Comparison of ENCODE assay signal across 22 mouse cellular contexts in genomic region chr3:108902934-108903333, GRCm38 (mm10). TPM values are rescaled to one million over a fixed set of nuclear protein-coding genes. Genes with fewer than 3 reads are reported as not detected.
"Had no signal": no experiment of that assay in that cellular context is flagged by ENCODE, and none has a peak within 500 bp of the region (broad histone marks: within the 10 kb centered on the region; RNA-seq: fewer than 3 reads in every experiment).

No protein-coding gene starts in this region.

- ATAC-seq: midbrain, embryonic 16.5 days had no signal

- H3K4me3 ChIP-seq: kidney, embryonic 15.5 days; limb, embryonic 12.5 days; midbrain, embryonic 12.5 days; neural tube, embryonic 13.5 days; stomach, embryonic 15.5 days had no signal

- H3K27ac ChIP-seq: kidney, embryonic 15.5 days; limb, embryonic 12.5 days; macrophage; midbrain, embryonic 12.5 days; neural tube, embryonic 13.5 days; stomach, embryonic 15.5 days had no signal

- H3K4me1 ChIP-seq: kidney, embryonic 15.5 days; limb, embryonic 12.5 days; midbrain, embryonic 12.5 days; neural tube, embryonic 13.5 days; stomach, embryonic 15.5 days had no signal

- H3K9me3 ChIP-seq: kidney, embryonic 15.5 days; limb, embryonic 12.5 days; midbrain, embryonic 12.5 days; neural tube, embryonic 13.5 days; stomach, embryonic 15.5 days had no signal

- DNase-seq: kidney, adult 2 months; kidney, postnatal 25 days; layer of hippocampus, adult 9-11 months; layer of hippocampus, postnatal 36 days; lung, adult 2 months; lung, postnatal 10 days; right cerebral cortex, postnatal 14 days; thymus, postnatal 4 days had no signal

- H3K27me3 ChIP-seq: kidney, embryonic 15.5 days; limb, embryonic 12.5 days; midbrain, embryonic 12.5 days; neural tube, embryonic 13.5 days; stomach, embryonic 15.5 days had no signal

- H3K9ac ChIP-seq: kidney, embryonic 15.5 days; limb, embryonic 12.5 days; midbrain, embryonic 12.5 days; neural tube, embryonic 13.5 days; stomach, embryonic 15.5 days had no signal

- H3K4me2 ChIP-seq: kidney, embryonic 15.5 days; limb, embryonic 12.5 days; midbrain, embryonic 12.5 days; neural tube, embryonic 13.5 days; stomach, embryonic 15.5 days had no signal

RNA-seq across cellular contexts. Expression of gene Fndc7, which starts 13.1 kb away (rescaled TPM):
- total RNA-seq: megakaryocyte-erythroid progenitor cell, adult 5-6 weeks had no signal
- polyA plus RNA-seq: kidney, embryonic 15.5 days; midbrain, embryonic 12.5 days; neural tube, embryonic 13.5 days had no signal

RNA-seq across cellular contexts. Expression of gene Henmt1, which starts 36.7 kb away (rescaled TPM):
- total RNA-seq: liver, adult 2 months; megakaryocyte-erythroid progenitor cell, adult 5-6 weeks had no signal
- polyA plus RNA-seq: liver, adult 2 months; macrophage had no signal

RNA-seq across cellular contexts. Expression of gene Gm9857, which starts 37.3 kb away (rescaled TPM):
- total RNA-seq: layer of hippocampus, adult 18-20 months; layer of hippocampus, postnatal 36 days; left cerebral cortex, adult 8-10 months; left cerebral cortex, postnatal 25 days; liver, adult 2 months; megakaryocyte-erythroid progenitor cell, adult 5-6 weeks had no signal
- polyA plus RNA-seq: intestine, embryonic 14.5 days; kidney, embryonic 15.5 days; limb, embryonic 12.5 days; liver, adult 2 months; lung, adult 2 months; macrophage; midbrain, embryonic 12.5 days; midbrain, embryonic 16.5 days; neural tube, embryonic 13.5 days; spleen, adult 2 months had no signal
